Mouse (Mus musculus): ENCODE data around the gene Clk1. TPM values are rescaled to one million over a fixed set of nuclear protein-coding genes. Genes with fewer than 3 reads are reported as not detected.

Gene Clk1
- polyA plus RNA-seq (2017; shearing (Covaris generic)), result 100 to 1,000 TPM; 507 to 582 TPM

DNA sequence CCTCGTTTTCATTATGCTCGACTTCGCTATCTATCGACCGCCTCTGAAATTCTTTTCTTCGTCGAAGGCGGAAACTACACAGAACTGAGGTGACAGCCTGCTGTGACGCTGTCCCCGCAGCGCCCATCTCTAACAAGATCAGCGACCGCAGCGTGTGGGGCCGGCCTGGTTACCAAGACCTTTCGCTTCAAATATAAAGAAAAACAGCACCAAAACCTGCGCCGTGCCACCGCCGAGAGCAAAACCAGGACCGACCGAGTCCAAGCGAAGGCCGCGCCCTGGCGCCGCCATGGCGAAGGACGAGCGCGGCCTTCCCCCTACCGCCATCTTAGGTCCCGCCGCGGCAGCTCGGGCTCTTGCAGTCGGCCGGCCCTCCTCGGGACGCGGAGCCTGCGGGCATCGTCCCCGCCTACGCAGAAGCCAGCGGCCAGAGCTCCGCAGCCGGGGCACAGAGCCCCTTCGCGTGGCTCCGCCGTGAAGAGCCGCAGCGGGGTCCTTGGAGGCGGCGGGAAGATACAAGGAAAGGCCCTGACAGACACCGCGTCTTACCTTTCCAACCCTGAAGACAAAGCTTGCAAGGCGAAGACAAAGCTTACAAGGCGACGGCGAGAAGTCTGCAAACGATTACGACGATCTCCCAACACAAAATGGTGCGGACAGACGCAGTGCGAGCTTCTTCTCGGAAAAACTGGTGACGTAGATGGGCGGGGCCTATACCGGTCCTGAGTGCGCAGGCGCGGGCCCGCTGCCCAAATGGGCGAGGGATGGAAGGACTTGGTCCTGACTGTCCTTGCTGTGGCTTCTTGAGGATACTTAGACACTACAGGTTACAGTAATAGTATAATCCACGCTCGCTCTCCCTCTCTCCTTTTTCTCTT, at the start of gene Clk1:
TSS of gene Clk1 (minus strand) at position 696 of the 878 bp plus-strand sequence.
- peak; percentile 68 for ATAC-seq

GRCm38 (mm10) chr1:58465561-58465960, 41.7 kb upstream of the Clk1 start:
- no peak for ATAC-seq

GRCm38 (mm10) chr1:58465042-58465441, 41.2 kb upstream of the Clk1 start:
- ATAC-seq, result no peak

DNA sequence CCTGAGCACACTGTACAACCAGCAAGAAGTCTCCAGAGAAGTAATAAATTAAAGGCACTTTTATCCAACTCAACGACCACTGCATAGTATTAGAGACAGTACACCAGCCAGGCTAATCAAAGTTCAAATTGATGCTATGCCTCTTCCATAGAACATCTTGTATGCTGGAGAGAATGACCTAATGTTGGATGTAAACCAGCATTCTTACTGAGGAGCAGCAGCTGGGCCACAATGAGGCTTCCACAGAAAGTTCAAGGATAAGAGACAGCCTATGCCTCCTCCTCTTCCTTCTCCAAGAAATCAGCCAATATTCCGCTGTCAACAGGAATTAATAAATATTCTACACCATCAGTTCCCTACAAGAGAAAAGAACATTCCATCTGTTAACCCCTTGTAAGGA, 40.1 kb upstream of the Clk1 start:
- no peak for ATAC-seq

DNA sequence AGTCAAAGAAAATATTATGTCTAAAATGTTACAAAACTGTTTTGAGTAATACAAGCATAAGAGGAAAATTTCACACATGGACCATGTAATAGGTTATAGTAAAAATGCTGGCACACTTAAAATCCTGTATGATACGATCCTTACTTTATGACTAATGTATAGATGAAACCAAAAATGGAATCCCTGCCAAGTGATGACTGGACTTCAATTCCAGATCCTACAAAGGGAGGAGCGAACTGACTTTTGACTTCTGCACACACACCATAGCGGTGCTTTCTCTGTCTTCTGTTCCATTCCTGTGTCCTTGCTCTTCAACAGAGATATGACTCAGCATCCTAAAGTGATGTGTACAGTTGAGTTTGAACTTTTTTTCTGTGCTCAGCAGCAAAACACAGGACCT, 36.7 kb upstream of the Clk1 start:
- no peak for ATAC-seq

GRCm38 (mm10) chr1:58458867-58459266, 35.0 kb upstream of the Clk1 start:
- no peak for ATAC-seq

DNA sequence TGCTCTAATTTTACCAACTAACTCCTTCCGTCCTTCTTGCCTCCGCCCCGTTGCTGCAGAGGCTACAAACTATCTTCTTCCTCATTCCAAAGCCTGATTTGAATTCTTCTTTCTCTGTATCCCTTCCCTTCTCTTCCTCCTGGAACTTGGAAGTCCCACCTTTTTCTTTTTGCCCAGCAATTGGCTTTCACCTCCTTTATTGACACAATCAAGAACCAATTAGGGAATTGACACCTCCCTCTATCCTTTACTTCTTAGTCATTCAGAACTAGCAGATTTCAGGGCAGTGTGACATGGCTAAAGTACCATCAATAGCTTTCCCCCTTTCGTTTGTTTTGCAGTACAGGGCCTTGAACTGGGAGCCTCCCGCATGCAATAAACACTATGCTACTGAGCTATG, 34.3 kb upstream of the Clk1 start:
- no peak for ATAC-seq

DNA sequence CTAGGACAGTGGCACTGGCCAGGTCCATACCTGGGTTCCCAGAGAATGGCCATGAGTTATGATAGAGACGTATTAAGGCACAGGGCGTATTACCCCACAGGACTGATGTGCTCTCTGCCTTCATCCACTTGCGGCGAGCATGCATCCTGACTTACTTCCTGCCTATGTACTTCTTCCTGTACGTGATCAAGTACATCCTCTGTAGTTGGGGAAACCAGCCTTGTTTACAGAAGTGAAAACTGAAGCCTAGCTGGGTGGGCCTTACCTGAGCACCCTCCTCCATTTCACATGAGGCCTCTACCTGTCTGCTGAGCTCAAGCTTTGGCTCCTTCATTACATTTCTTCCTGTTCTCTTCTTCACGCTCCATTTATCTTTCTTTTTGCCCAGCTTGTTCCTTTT, 30.4 kb upstream of the Clk1 start:
- peak; percentile 98 for ATAC-seq

GRCm38 (mm10) chr1:58448396-58448795, 24.5 kb upstream of the Clk1 start:
- no peak for ATAC-seq

GRCm38 (mm10) chr1:58447766-58448165, 23.9 kb upstream of the Clk1 start:
- no peak for ATAC-seq

DNA sequence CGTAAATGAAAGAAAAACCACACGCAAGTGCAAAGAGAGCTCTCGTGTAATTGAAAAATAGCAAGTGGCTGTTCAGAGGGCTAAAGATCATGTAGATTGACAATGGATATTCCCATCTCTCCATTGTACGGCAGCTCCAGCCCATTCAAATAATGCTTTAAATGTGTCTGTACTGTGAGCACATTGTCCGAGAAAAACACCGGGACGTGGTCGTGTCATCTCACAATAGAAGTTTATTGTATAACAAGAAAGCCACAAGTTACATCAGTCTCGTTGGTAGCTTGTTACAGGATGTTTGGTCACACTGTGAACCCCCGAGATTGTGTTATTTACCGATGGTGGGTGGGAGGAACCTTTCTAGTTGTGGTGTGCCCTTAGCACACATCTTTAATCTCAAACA, 22.0 kb upstream of the Clk1 start:
- peak; percentile 42 for ATAC-seq

GRCm38 (mm10) chr1:58445143-58445722, 21.4 kb upstream of the Clk1 start, which contains the start of the genes Nif3l1 and Ppil3:
Gene Nif3l1, plus strand, starts transcription at chr1:58445151.
Gene Ppil3, minus strand, starts transcription at chr1:58445486.
- ATAC-seq, result peak; percentile 91

- ATAC-seq, result no peak
These were observed 20.8 kb upstream of the Clk1 start for GRCm38 (mm10) chr1:58444691-58445090.

DNA sequence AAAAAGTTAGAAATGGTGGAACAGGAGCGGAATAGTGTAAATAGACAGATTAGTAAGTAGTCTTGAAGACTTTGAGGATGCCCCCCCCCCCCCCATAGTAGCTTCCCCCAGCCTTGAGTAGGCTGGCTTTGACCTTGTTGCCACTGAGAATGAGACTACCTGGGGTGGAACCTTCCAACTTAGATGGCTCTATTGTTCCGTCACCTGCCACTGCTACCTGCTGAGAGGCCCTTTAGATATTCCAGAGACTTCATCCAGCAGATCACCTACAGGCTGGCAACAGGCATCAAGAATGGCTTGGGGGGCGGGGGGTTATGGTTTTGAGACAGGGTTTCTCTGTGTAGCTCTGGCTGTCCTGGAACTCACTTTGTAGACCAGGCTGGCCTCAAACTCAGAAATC, 685 bp upstream of the Clk1 start:
- no peak for ATAC-seq

GRCm38 (mm10) chr1:58422879-58423278, 987 bp downstream of the Clk1 start:
- ATAC-seq, result peak; percentile 81

DNA sequence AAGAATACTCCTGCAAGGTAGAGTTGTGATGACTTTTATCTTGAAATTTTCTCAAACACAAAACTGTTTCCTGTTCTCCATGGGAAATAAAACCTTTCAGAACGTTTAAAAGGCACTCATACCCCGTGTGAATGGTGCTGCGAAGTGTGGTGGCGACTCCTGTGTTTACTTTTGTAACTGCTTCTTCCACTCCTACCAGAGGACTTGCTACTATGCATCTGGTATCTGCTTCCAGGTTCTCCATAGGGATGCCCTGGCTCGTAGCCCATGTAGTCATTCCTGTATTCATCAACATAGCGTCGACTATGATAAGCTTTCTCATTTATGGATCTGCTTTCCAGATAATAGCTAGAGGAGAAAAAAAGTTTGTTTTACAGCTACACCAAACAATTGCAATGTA, 2.9 kb downstream of the Clk1 start:
- no peak for ATAC-seq

DNA sequence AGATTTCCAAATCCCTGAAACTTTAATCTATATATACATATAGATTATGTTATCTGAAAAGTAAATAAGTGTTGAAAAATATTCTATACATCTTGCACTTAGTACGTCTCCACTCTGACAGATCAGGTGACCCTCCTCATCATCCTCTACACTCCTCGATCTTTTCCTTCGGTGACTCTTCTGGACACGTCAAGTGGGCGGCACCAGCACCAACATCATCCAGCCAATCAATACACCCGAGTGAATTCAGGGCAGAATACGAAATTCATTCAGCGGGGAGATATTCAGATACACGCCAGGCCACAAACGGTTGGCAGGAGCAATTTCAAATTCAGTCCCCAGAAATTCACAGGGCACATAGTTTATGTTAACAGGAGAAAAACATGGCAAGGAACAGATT, 3.8 kb downstream of the Clk1 start:
- ATAC-seq, result no peak

GRCm38 (mm10) chr1:58416048-58416447, 7.8 kb downstream of the Clk1 start:
- ATAC-seq, result no peak

- ATAC-seq, result peak; percentile 59
These were observed 8.4 kb downstream of the Clk1 start for GRCm38 (mm10) chr1:58415442-58415841.

DNA sequence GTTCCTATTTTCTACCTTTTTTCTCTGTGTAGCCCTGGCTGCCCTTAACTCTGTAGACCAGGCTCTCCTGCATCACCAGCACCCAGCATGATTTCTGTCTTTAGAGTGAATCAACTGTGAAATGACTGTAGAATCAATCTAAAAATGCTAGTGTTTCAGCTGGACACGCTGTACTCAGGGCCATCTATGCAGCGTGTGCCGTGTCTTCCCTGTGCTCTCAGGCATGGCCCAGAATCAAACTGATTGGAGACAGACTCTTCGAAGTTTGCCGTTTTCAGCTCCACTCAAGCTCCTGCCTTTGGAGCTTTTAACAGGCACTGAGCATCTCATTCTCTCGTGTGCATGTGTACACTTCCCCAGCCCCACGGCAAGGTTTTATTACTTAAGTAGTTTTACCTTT, 13.1 kb downstream of the Clk1 start:
- no peak for ATAC-seq

GRCm38 (mm10) chr1:58410198-58410588, 13.7 kb downstream of the Clk1 start:
- ATAC-seq, result no peak

DNA sequence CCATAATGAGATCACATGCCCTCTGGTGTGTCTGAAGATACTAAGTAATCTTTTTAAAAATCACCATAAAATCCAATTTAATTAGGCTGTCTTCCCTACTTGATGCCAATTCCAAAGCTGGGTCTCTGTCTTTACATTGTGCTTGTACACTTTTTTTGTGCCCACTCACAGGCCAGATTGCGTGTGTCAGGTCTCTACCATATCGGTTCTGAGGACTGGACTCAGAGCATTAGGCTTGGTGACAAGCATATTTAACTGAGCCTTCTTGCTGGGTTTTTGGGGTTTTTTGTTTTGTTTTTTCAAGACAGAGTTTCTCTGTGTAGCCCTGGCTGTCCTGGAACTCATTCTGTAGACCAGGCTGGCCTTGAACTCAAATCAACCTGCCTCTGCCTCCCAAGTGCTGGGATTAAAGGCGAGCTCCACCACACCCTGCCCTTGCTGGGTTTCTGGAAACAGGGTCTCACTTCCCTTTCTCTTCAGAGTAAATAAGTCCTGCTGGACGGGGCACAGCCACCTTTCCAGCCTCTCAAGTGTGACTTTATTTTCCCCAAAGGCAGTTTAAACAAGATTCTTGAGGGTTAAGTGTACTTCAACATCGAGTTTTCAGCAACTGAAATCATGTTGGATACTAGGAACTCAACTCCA, 14.2 kb downstream of the Clk1 start:
- ATAC-seq, result no peak

GRCm38 (mm10) chr1:58408141-58408540, 15.7 kb downstream of the Clk1 start:
- no peak for ATAC-seq

- no peak for ATAC-seq
These were observed 16.5 kb downstream of the Clk1 start for GRCm38 (mm10) chr1:58407321-58407720.

Measured in CD4-positive, CD25-positive, alpha-beta regulatory T cell, adult 4 months (primary cell).